Mouse (Mus musculus): ENCODE results near the gene Cenpx. TPM values are rescaled to one million over a fixed set of nuclear protein-coding genes. Genes with fewer than 3 reads are reported as not detected.

Cenpx gene
- polyA plus RNA-seq, 1 experiment from 2014 or later, result 108 TPM

DNA sequence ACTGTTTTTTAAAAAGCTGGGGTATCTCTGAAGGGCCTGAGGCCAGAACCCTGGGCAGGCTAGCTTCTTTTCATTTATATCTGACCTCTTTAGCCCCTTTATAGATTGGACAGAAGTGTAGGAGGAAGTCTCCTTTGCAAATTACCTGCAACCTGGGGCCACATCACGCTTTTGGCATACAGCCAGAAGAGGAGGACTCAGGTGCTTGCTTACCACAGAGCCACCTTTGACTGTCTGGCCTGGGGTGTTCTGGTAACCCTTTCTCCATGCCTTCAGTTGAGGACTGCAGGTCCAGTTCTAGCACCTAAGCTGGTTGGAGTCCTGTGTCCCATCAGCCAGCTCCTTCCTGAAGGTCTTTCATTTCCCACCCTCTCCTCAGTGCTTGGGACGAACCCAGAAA lies 4.0 kb downstream of the Cenpx start:
- ATAC-seq (ENCODE audit: low FRiP score), result no peak
- H3K36me3 ChIP-seq, result peaks cover 23% of the 10 kb centered on the region
- H3K9me3 ChIP-seq (replicated peaks), result no peaks in the 10 kb centered on the region
- peaks cover 36% of the 10 kb centered on the region for H3K4me1 ChIP-seq
- no peak overlapping the region for H3K4me3 ChIP-seq (replicated peaks)
- no peak overlapping the region for H3K9ac ChIP-seq (replicated peaks)
- no peak overlapping the region for H3K27ac ChIP-seq (replicated peaks)
- 77% methylated on average over 2 of the region's 2 CpGs for WGBS
- H3K27me3 ChIP-seq (replicated peaks), result no peaks in the 10 kb centered on the region
- no peak overlapping the region for H3K4me2 ChIP-seq

DNA sequence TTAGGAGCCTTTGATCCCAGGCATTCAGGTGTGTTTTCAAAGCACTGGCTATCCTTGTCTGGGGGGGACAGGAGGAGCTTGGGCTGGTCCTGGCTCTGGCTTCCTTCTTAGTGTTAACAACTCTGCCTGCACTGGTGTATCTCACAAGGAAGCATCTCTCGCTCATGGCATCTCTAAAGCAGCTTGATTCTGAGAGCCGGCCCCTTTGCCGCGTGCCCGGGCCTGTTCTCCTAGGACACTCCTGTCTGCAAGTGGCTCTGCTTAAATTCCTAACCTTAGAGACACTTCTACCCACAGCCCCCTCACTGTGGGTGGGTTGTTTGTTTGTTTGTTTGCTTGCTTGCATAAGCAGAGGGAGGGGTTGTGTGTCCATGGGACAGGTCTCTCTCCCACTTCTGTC lies 5.6 kb downstream of the Cenpx start:
- ATAC-seq (ENCODE audit: low FRiP score), result no peak
- Histone ChIP-seq H3K4me3 (replicated peaks) (no peak overlapping the region), H3K9me3 (replicated peaks) (no peaks in the 10 kb centered on the region), H3K27me3 (replicated peaks) (no peaks in the 10 kb centered on the region), H3K27ac (replicated peaks) (peak overlapping the region; percentile 54; the same call in 1 of the 2 replicates), H3K4me1 (peaks cover 29% of the 10 kb centered on the region), H3K4me2 (no peak overlapping the region), H3K9ac (replicated peaks) (no peak overlapping the region), H3K36me3 (peaks cover 23% of the 10 kb centered on the region)
- WGBS, result 33% methylated on average over 5 of the region's 5 CpGs

- no peak overlapping the region for H3K4me3 ChIP-seq (replicated peaks)
- H3K9ac ChIP-seq (replicated peaks), result no peak overlapping the region
- H3K36me3 ChIP-seq, result peaks cover 26% of the 10 kb centered on the region
- ATAC-seq (ENCODE audit: low FRiP score), result no peak
- peaks cover 22% of the 10 kb centered on the region for H3K4me1 ChIP-seq
- H3K27ac ChIP-seq (replicated peaks), result peak overlapping the region; percentile 54; the same call in 1 of the 2 replicates
- H3K4me2 ChIP-seq, result no peak overlapping the region
- H3K9me3 ChIP-seq (replicated peaks), result no peaks in the 10 kb centered on the region
- H3K27me3 ChIP-seq (replicated peaks), result no peaks in the 10 kb centered on the region
- WGBS, result 13% methylated on average over 12 of the region's 12 CpGs
Observed at GRCm38 (mm10) chr11:120707225-120707624, 6.3 kb downstream of the Cenpx start.

GRCm38 (mm10) chr11:120706120-120706519 lies 7.4 kb downstream of the Cenpx start:
- Histone ChIP-seq H3K27ac (replicated peaks) (no peak overlapping the region), H3K36me3 (peaks cover 33% of the 10 kb centered on the region), H3K9ac (replicated peaks) (no peak overlapping the region), H3K4me3 (replicated peaks) (no peak overlapping the region), H3K4me1 (peaks cover 16% of the 10 kb centered on the region), H3K4me2 (no peak overlapping the region), H3K9me3 (replicated peaks) (no peaks in the 10 kb centered on the region), H3K27me3 (replicated peaks) (no peaks in the 10 kb centered on the region)
- no peak for ATAC-seq (ENCODE audit: low FRiP score)
- 59% methylated on average over 5 of the region's 5 CpGs for WGBS

DNA sequence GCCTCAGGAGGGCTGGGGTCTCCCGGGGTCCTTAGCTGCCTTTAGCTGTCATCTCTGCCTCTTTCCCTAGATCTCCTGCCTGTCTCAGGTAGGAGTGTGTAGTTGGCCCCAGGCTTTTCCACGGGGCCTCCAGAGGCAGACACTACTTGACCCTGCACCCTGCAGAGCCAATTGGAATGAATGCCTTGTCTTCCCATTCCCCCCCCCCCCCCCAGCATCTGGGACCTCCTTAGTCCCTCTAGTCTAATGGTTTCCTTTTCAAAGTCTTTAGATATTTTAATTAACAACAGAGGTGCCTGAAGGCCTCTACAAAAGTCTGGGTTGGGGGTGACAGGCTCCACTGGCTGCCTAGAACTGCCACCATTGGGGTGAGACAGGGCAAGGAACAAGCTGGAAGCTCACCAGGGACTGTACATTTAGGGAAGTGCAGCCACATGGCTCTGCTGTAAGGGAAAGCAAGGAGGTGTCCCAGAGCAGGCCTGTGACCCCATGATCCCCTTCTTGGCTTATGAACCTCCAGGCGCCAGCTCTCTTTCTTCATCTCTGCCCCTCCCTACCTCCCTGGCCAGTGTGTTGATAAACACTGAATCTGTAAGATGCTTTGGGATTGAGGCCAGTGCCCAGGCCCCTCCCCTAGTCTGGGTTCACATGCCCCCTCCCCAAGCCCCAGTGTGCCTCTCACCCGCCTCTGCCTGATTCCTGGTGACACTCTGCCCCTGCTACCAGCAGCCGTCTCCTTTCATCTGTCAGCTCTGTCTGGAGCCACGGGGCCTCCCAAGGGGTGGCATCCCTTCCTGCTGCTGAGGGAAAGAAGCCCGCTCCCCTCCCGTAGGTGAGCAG lies 8.8 kb downstream of the Cenpx start:
- 24% methylated on average over 8 of the region's 8 CpGs for WGBS
- Histone ChIP-seq H3K9ac (replicated peaks) (no peak overlapping the region; the same call in 1 of the 2 replicates), H3K4me2 (no peak overlapping the region), H3K36me3 (peaks cover 22% of the 10 kb centered on the region), H3K9me3 (replicated peaks) (no peaks in the 10 kb centered on the region), H3K27me3 (replicated peaks) (no peaks in the 10 kb centered on the region), H3K4me3 (replicated peaks) (no peak overlapping the region), H3K4me1 (peaks cover 16% of the 10 kb centered on the region), H3K27ac (replicated peaks) (no peak overlapping the region)
- ATAC-seq (ENCODE audit: low FRiP score), result no peak

- Histone ChIP-seq H3K9ac (replicated peaks) (no peak overlapping the region; the same call in 1 of the 2 replicates), H3K27ac (replicated peaks) (0 out of 2 replicates have a peak overlapping the region, but pooled peaks have one; percentile 5)
- WGBS, result 29% methylated on average over 15 of the region's 15 CpGs
Observed at GRCm38 (mm10) chr11:120703696-120704454, 9.7 kb downstream of the Cenpx start.

DNA sequence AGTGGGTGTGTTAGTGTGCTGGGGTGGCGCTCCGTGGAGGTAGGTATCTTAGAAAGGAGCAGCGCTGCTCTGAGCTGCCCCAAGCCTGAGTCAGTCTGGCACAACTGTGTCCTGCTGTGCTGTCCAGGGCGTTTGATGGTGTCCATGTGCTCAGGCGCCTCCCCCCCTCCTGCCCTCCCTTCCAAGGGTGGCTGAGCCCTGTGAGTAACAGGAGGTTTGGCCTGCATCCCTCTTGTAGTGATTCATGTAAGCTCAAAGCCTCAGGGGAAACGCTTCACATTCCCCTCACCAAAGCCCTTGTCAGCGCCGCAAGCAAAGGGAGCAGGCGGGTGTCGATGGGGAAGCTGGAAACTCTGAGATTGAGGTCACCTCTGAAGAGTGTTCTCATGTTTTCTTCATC lies 15.8 kb downstream of the Cenpx start:
- H3K36me3 ChIP-seq, result peaks cover 37% of the 10 kb centered on the region
- ATAC-seq (ENCODE audit: low FRiP score), result no peak
- no peaks in the 10 kb centered on the region for H3K9me3 ChIP-seq (replicated peaks)
- no peak overlapping the region for H3K4me2 ChIP-seq
- WGBS, result 62% methylated on average over 10 of the region's 10 CpGs
- peaks cover 15% of the 10 kb centered on the region for H3K4me1 ChIP-seq
- H3K4me3 ChIP-seq (replicated peaks), result no peak overlapping the region
- H3K27me3 ChIP-seq (replicated peaks), result no peaks in the 10 kb centered on the region
- H3K9ac ChIP-seq (replicated peaks), result no peak overlapping the region; the same call in 1 of the 2 replicates
- H3K27ac ChIP-seq (replicated peaks), result no peak overlapping the region

More at GRCm38 (mm10) chr11:120703696-120704454, 9.7 kb downstream of the Cenpx start:
- H3K36me3 ChIP-seq, result peaks cover 21% of the 10 kb centered on the region
- no peaks in the 10 kb centered on the region for H3K9me3 ChIP-seq (replicated peaks)
- H3K4me1 ChIP-seq, result peaks cover 16% of the 10 kb centered on the region
- H3K4me3 ChIP-seq (replicated peaks), result no peak overlapping the region
- H3K27me3 ChIP-seq (replicated peaks), result no peaks in the 10 kb centered on the region
- H3K4me2 ChIP-seq, result no peak overlapping the region
- no peak; the same call in 1 of the 2 replicates for ATAC-seq (ENCODE audit: low FRiP score)

DNA sequence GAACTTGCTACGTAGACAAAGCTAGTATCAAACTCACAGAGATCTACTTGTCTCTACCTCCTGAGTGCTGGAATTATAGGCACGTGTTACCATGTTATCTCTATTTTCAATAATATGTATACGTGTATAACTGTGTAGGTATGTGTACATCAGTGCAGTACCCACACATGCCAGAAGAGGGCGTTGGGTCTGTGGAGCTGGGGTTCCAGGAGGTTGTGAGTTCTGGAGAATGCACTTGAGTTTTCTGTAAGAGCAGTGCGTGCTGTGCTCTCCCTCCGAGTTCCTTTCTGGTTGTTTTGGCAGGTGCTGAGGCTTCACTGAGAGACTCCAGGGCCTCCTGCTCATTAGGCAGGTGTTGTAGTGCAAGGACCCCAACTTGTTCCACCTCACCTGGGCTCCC lies 17.0 kb downstream of the Cenpx start:
- Histone ChIP-seq H3K9ac (replicated peaks) (no peak overlapping the region), H3K9me3 (replicated peaks) (no peaks in the 10 kb centered on the region), H3K27me3 (replicated peaks) (no peaks in the 10 kb centered on the region), H3K36me3 (peaks cover 34% of the 10 kb centered on the region), H3K4me2 (no peak overlapping the region), H3K4me3 (replicated peaks) (no peak overlapping the region), H3K27ac (replicated peaks) (no peak overlapping the region), H3K4me1 (peaks cover 15% of the 10 kb centered on the region)
- WGBS, result 91% methylated on average over 6 of the region's 6 CpGs
- no peak for ATAC-seq (ENCODE audit: low FRiP score)

DNA sequence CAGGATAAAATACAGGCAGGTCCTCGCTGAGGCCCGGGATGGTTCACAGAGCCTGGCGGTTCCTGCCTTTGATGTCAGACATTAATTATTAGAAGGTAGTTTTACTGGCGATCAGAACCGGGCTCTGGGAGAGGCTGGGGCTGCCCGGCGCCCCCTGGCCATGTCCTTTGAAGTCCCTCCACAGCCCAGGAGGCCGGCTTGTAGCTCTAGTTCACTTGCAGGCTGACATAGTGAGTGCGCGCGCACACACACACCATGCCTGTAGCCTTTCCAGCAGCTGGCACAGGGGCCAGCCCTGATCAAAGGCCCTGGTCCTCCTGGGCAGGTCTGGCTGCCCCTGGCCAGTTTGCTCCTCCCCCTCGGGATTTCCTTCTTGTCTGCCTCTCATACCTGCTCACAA lies 17.9 kb downstream of the Cenpx start:
- Histone ChIP-seq H3K4me1 (peaks cover 15% of the 10 kb centered on the region), H3K9ac (replicated peaks) (no peak overlapping the region), H3K36me3 (peaks cover 34% of the 10 kb centered on the region), H3K4me2 (no peak overlapping the region), H3K4me3 (replicated peaks) (no peak overlapping the region), H3K27me3 (replicated peaks) (no peaks in the 10 kb centered on the region), H3K9me3 (replicated peaks) (no peaks in the 10 kb centered on the region), H3K27ac (replicated peaks) (peak overlapping the region; percentile 24)
- WGBS, result 11% methylated on average over 12 of the region's 12 CpGs
- ATAC-seq (ENCODE audit: low FRiP score), result no peak

GRCm38 (mm10) chr11:120695184-120695583 lies 18.4 kb downstream of the Cenpx start:
- peaks cover 38% of the 10 kb centered on the region for H3K36me3 ChIP-seq
- H3K27ac ChIP-seq (replicated peaks), result peak overlapping the region; percentile 24; the same call in 1 of the 2 replicates
- H3K4me3 ChIP-seq (replicated peaks), result no peak overlapping the region
- peak; percentile 78 for ATAC-seq (ENCODE audit: low FRiP score)
- no peak overlapping the region for H3K9ac ChIP-seq (replicated peaks)
- H3K27me3 ChIP-seq (replicated peaks), result no peaks in the 10 kb centered on the region
- WGBS, result 14% methylated on average over 4 of the region's 4 CpGs
- no peaks in the 10 kb centered on the region for H3K9me3 ChIP-seq (replicated peaks)
- H3K4me1 ChIP-seq, result peaks cover 15% of the 10 kb centered on the region
- H3K4me2 ChIP-seq, result no peak overlapping the region

DNA sequence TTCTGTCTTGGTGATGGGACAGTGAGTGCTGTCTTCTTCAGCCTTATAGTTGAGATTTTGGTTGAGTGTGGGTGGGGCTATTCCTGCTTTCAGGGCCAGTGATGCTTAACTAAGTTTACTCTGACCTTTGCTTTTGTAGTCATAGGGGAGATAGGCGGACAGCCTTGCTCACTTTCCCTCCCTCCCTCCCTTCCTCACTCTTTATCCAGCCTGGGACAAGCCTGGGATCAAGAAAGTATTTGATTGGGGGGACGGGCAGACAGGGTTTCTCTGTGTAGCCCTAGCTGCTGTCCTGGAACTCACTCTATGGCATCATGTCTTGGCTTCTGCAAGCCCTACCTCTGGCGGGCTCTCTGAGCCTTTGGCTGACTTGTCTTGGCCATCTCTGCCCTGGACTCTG lies 20.1 kb downstream of the Cenpx start:
- WGBS, result 60% methylated on average over 3 of the region's 3 CpGs
- Histone ChIP-seq H3K9me3 (replicated peaks) (no peaks in the 10 kb centered on the region), H3K36me3 (peaks cover 50% of the 10 kb centered on the region), H3K9ac (replicated peaks) (no peak overlapping the region), H3K27me3 (replicated peaks) (no peaks in the 10 kb centered on the region), H3K4me2 (no peak overlapping the region), H3K27ac (replicated peaks) (no peak overlapping the region), H3K4me1 (peaks cover 15% of the 10 kb centered on the region), H3K4me3 (replicated peaks) (no peak overlapping the region)
- ATAC-seq (ENCODE audit: low FRiP score), result no peak
